Mouse (Mus musculus) megakaryocyte-erythroid progenitor cell, adult 5-6 weeks (primary cell): Measurements from ENCODE around the gene Ccr8. TPM values are rescaled to one million over a fixed set of nuclear protein-coding genes. Genes with fewer than 3 reads are reported as not detected.

ENCODE experiments used
- ATAC-seq: replicated peaks from 2 replicates; pipeline ENCODE4 v1.8.0; 2016; ENCODE audit warnings: mild to moderate bottlenecking, inconsistent platforms; ENCODE audit not compliant: severe bottlenecking, poor library complexity, low FRiP score, low TSS enrichment
- total RNA-seq, 2 experiments: library from RNA; stranded (forward) in 1 of 2; stranded (reverse) in 1 of 2; fragments of 200-1000, 215-1000 nt in 1 of 2; fragments of >200 nt in 1 of 2; fragmentation: Nextera tagmentation in 1 of 2; gene quantifications; 2 replicates each; pipeline ENCODE4 v1.2.3; 2014 to 2017

Ccr8 gene
- total RNA-seq (2014; fragmentation: Nextera tagmentation) = not detected in 2 replicates
- not detected in 2 replicates for total RNA-seq (2017)

DNA sequence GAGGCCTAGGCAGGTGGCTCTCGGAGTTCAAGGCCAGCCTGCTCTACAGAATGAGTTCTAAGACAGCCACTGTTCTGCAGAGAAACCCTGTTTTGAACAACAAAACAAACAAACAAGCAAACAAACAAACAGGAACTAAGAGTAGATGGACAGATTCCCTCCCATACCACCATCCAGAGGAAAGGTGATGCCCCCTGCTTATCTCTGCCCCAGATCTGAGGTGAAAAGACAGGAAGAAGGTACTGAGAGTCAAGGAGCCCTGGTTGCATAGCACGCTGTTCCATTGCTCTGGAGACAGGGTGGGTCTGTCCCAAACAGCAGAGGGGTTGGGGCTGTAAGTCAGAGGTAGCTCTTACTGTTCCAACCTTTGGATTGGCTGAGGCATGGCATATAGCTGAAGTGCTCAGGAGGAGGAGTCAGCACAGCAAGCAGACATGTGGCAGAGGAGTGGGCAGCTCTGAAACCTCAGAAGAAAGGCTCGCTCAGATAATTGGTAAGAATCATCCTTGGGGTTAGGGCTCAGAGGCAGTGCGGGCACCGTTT, at the start of gene Ccr8:
Gene Ccr8, plus strand, starts transcription at position 419 of the 543 bp plus-strand sequence.
- ATAC-seq = no peak

DNA sequence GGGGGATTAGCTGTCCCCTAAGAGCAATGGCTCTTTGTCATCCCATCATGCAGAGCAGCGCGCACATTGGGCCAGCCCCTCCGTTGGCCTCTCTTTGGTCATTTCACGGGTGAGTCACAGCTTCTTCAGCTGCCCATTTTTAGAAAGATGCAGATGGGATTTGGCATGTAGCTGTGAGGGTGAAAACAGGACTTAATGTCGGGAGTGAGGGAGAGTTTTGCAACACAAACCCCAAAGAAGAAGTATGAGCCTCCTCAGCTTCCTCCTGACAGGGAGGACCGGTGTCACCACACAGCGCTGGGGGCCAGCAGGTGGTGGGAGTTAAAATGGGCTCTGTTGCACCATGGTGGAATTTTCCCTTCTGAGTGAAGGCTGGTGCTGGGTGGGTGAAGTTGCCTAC, 48.8 kb upstream of the Ccr8 start:
- no peak; the same call in 1 of the 2 replicates for ATAC-seq

GRCm38 (mm10) chr9:120048495-120048894, 43.4 kb upstream of the Ccr8 start:
- no peak for ATAC-seq

- no peak for ATAC-seq
These were observed 42.5 kb upstream of the Ccr8 start for GRCm38 (mm10) chr9:120049407-120049806.

DNA sequence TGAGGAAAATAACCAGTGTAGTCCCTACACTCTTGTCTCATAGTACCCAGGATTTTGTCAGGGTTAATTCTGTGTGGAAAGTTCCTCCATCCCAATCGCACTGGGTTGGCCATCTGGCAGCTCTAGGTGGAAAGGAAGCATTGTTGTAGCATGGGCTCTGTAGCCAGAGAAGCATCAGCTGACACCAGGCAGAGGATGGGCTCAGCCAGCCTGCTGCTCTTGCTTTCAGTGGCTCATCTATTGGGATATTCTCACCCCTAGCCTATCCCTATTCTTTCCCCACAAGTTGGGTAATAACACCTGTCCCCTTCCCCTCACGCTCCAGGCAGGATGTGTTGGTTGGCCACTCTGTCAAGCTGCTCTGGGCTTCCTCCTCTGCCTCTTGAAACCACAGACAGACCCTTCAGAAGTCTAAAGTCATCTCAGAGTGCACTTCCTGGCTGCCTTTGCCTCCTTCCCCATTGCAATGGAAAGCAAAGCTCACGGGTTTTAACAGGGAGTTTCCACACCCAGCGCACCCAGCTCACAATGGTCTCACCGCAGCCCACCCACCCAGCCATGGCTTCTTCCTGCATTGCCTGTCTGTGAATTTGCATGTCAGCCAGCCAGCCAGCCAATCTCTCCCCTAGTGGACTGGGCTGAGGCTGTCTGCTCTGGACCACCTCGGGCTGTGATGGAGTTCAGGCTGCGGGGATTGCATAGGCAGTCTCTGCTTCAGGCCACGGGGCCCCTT, 37.2 kb upstream of the Ccr8 start:
- no peak for ATAC-seq

DNA sequence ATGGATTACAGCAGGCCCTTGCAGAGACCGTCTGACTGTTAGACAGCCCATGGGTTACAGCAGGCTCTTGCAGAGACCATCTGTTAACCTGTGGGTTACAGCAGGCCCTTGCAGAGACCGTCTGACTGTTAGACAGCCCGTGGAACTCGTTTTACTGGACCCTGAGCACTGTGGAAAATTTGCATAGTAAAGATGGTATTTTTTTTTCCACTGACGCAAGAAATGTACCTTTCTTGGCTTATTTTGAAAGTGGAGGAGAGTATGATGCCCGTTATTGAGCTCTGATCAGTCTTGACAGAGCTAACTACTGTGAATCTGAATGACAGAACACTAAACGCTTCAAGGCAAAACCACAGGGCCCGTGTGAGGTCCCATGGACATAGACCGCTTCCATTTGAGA, 35.7 kb upstream of the Ccr8 start:
- ATAC-seq = no peak

- no peak for ATAC-seq
These were observed 33.2 kb upstream of the Ccr8 start for GRCm38 (mm10) chr9:120058730-120059129.

DNA sequence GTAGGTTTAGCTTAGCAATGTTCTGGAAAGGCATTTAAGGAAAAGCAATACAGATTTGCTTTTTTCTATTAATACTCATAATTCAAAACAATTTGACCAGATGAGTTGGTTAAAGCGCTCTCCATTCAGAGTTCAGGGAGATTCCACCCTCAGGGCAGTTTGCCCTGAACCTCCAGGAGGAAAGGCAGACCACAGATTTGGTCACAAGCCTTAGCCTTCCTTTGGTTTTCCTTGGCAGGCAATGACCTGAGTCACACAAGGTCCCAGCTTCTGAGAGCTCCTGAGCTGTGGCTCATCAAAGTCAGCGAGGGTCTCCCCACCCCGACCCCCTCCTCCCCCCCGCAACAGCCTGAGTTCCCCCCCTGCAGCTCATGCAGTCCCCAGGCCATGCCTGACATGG, 27.6 kb upstream of the Ccr8 start:
- ATAC-seq = no peak

GRCm38 (mm10) chr9:120067609-120068008, 24.3 kb upstream of the Ccr8 start:
- no peak for ATAC-seq

DNA sequence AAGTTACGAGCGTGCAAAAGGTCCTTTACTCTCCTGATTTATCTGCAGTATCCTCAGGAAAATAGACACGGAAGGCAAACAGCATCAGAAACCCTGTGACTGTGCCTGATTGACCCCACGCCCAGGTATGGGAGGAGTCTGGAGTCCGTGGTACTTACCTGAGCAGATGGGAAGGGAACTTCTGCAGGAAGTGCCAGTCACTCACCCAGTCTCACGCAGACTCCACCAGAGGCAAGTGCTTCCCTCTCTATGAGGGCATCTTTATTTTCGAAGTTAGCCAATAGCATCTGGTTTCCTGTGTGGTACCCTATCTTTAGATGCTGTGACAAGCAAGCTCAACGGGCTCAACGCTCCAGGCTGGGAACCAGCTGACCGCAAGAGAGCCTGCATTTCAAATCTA, 23.9 kb upstream of the Ccr8 start:
- ATAC-seq = peak; percentile 41

DNA sequence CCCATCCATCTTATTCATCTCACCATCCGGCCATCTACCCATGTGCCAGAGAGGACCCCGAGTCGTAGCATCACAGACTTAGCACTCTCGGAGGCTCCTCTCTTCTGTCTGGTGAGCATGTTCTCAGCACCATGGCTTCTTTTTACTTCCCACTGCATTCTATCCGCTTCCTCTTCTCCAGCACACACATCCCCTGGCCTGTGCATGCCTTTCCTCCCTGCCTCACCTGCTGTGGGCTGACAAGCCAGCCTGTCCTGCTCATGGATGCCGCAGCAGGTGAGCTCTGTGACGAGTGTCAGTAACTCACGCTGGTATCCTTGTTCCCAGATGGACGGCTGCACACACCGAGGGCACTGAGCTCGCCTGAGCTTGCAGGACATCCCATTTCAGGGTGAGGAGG, 22.1 kb upstream of the Ccr8 start, which contains the start of gene Cx3cr1:
Gene Cx3cr1, minus strand, starts transcription at position 101 of the 400 bp plus-strand sequence.
- ATAC-seq = no peak

DNA sequence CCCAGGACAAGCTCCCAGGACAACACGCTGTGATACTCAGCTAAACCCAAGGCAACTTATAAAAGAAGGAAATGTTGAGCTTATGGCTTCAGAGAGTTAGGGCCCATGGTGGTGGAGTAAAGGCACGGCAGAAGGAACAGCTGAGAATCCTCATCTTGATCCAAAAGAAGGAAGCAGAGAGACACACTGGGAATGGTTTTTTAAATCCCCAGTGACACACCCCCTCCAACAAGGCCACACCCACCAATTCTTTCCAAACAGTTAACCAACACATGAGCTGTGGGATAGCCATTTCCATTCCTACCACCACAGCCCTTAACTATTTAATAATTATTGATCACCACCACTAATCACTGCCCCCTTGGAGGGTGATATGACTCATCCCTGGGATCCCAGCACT, 20.7 kb upstream of the Ccr8 start:
- no peak for ATAC-seq

DNA sequence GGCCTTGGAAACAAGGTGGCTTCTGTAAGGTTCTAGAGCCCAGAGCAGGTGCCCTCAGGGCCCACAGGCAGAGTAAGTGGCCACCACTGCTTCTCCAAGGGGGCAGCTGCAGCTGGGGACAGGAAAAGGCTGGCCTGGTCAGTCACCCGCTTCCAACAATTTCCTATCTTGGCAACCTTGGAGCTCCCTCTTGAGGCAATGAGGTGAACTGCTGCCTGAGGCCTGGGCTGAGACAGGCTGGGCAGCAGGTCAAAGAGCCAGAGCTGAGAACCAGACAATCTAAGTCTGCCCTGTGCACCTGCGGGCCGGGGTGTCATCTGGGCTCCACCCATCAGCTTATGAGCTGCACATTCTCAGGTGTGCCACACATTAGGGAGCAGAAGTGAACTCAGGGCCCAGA, 18.7 kb upstream of the Ccr8 start:
- ATAC-seq = peak; percentile 73

GRCm38 (mm10) chr9:120074516-120074915, 17.4 kb upstream of the Ccr8 start:
- ATAC-seq = no peak

DNA sequence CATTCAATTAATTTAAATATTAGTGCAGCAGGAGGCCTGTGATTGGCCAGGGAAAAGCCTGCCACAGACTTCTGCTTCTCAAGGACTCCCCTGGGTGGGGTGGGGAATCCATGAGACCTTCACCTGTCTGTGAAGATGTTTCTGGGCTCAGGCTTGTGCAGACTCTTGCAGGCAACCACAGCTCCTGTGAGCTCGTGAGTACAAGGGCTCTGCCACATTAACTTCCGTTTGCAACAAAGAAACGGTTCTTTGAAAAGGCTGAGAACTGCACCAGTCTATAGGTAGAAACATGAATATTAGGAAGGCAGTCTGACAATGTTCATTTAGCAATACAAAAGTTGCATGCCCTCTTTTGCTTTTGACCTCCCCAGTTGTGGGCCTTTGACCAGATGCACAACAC, 13.7 kb upstream of the Ccr8 start:
- no peak for ATAC-seq

DNA sequence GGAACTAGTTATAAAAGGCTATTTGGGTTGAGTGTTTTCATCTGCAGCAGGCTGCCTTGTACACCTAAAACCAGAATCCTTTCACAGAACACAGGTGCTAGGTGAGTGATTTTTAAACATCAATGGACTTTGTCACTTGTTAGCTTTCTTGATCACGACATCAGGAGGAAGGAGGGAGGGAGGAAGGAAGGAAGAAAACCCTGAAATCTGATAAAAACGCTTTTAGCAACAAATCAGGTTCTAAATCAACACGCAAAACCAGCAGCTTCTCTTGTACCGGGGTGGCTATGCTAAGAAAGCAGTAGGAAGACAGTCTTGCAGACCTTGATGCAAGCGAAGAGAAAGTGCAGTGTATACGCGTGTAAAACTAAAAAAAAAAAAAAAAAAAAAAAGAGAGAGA, 12.0 kb upstream of the Ccr8 start:
- ATAC-seq = no peak

DNA sequence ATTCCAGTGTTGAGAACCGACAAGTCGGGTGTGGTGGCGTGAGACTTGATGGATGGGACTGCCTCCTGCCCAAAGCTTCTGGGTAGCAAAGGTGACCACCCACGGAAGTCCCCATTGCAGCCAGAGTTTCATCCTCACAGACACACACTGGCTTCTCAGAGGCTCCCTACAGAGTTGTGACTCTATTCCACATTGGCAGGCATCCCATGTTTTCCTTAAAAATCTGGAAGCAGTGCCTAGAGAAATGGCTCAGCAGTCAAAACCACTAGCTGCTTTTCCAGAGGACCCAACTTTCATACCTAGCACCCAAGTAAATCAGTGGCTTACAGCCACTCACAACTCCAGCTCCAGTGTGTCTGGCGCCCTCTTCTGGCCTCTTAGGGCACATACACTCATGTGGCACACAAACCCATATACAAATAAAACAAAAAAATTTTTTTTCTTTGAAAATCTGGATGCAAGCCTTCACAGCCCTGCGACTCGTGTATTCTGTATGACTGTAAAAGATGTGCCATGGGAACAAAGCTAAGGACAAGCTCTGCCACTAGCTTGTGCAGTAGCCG, 11.3 kb upstream of the Ccr8 start:
- no peak for ATAC-seq

GRCm38 (mm10) chr9:120081247-120081646, 10.7 kb upstream of the Ccr8 start:
- peak; percentile 56; the same call in 1 of the 2 replicates for ATAC-seq

DNA sequence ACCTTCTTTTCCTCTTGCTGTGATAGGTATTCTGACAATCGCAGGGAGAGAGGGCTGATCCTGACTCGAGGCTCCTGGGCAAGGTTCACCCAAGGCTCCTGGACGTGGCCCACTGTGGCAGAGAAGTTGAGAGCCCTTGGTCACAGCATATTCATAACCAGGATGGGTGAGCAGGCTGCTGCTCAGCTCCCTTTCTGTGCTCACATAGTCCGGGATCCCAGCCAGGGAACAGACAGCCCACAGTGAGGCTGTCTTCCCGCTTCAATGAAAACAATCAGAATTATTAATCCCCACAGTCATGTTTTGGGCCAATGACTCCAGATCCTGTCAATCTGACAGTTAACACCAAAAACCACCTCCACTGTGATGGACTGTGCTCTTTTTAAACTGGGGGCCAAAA, 9.9 kb upstream of the Ccr8 start:
- no peak for ATAC-seq

GRCm38 (mm10) chr9:120082691-120083090, 9.2 kb upstream of the Ccr8 start:
- ATAC-seq = no peak
